Mouse (Mus musculus): ENCODE results near the gene Sirt3. TPM values are rescaled to one million over a fixed set of nuclear protein-coding genes. Genes with fewer than 3 reads are reported as not detected.

Gene Sirt3
- polyA plus RNA-seq, 1 experiment, result 27.6 TPM

DNA sequence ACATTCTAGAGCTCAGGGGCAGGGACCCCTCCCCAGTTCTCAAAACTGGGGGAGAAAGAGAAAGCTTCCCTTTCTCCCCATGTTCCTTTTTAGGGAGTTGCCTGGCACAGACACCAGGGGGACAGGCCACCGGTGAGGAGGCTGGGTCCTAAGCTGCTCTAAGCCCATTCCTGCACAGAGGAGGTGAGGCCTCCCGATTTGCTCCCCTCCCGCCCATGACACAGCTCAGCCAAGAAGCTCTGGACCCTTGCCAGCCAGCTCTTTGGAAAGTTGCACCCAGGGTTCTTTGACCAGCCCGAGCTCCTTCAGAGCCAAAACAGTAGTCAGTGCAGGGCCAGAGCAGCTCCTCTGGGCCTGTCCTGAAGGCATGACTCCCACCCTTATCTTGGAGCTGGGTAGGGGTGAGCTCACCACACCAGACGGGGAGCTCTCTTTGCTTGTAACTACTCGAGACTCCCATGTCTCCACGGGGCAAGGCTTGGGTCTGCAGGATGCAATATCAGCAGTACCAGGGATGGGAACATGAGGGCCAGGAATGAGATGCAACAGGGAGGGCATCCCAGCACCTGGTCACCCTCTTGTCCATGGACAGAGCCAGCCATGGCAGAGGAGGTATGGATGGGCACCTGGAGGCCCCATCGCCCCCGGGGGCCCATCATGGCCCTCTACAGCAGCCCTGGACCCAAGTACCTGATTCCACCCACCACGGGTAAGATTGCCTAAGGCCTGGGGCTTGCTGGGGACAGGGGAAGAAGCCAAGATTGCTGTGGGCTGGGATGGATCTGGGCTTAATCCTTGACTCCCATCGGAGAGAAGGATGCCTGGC, 34.1 kb downstream of the Sirt3 start, which contains the start of gene Odf3:
Gene Odf3, plus strand, starts transcription at position 51 of the 826 bp plus-strand sequence.
- DNase-seq, result no peak
- H3K27me3 ChIP-seq (ENCODE audit: control insufficient read depth, insufficient read depth, low read length), result no peaks in the 10 kb centered on the region
- TF ChIP-seq CTCF (IDR thresholded peaks at IDR 0.05; ENCODE audit: borderline replicate concordance, control insufficient read depth, extremely low read depth, insufficient read depth, low read length, poor library complexity), result no peak
- no peak for TF ChIP-seq POLR2A (IDR thresholded peaks at IDR 0.05; ENCODE audit: control insufficient read depth, extremely low read depth, insufficient read depth, low read length, poor library complexity)
- H3K4me1 ChIP-seq (replicated peaks; ENCODE audit: control insufficient read depth, insufficient read depth, low read length), result no peaks in the 10 kb centered on the region
- no peaks in the 10 kb centered on the region; the same call in 1 of the 2 replicates for H3K36me3 ChIP-seq (ENCODE audit: control insufficient read depth, insufficient read depth, low read length)
- WGBS, result 80% methylated on average over 11 of the region's 11 CpGs
- no peak within 1 kb of the TSS for H3K4me3 ChIP-seq (ENCODE audit: control insufficient read depth, insufficient read depth, low read length)
- no peak within 1 kb of the TSS for H3K27ac ChIP-seq (ENCODE audit: control insufficient read depth, insufficient read depth, low read length)

- H3K27ac ChIP-seq (ENCODE audit: control insufficient read depth, insufficient read depth, low read length), result no peak overlapping the region
- WGBS, result 92% methylated on average over 10 of the region's 10 CpGs
- TF ChIP-seq CTCF (IDR thresholded peaks at IDR 0.05; ENCODE audit: borderline replicate concordance, control insufficient read depth, extremely low read depth, insufficient read depth, low read length, poor library complexity), result no peak
- no peak for TF ChIP-seq POLR2A (IDR thresholded peaks at IDR 0.05; ENCODE audit: control insufficient read depth, extremely low read depth, insufficient read depth, low read length, poor library complexity)
- no peaks in the 10 kb centered on the region for H3K4me1 ChIP-seq (replicated peaks; ENCODE audit: control insufficient read depth, insufficient read depth, low read length)
- no peak overlapping the region for H3K4me3 ChIP-seq (ENCODE audit: control insufficient read depth, insufficient read depth, low read length)
- no peaks in the 10 kb centered on the region for H3K36me3 ChIP-seq (ENCODE audit: control insufficient read depth, insufficient read depth, low read length)
- no peaks in the 10 kb centered on the region for H3K27me3 ChIP-seq (ENCODE audit: control insufficient read depth, insufficient read depth, low read length)
- no peak for DNase-seq
These were observed 35.4 kb downstream of the Sirt3 start for GRCm38 (mm10) chr7:140846676-140847075.

GRCm38 (mm10) chr7:140845683-140846082, 36.4 kb downstream of the Sirt3 start:
- Histone ChIP-seq H3K27ac (ENCODE audit: control insufficient read depth, insufficient read depth, low read length) (no peak overlapping the region), H3K4me1 (replicated peaks; ENCODE audit: control insufficient read depth, insufficient read depth, low read length) (no peaks in the 10 kb centered on the region), H3K36me3 (ENCODE audit: control insufficient read depth, insufficient read depth, low read length) (no peaks in the 10 kb centered on the region), H3K4me3 (ENCODE audit: control insufficient read depth, insufficient read depth, low read length) (no peak overlapping the region), H3K27me3 (ENCODE audit: control insufficient read depth, insufficient read depth, low read length) (no peaks in the 10 kb centered on the region)
- TF ChIP-seq CTCF (IDR thresholded peaks at IDR 0.05; ENCODE audit: borderline replicate concordance, control insufficient read depth, extremely low read depth, insufficient read depth, low read length, poor library complexity), result no peak
- TF ChIP-seq POLR2A (IDR thresholded peaks at IDR 0.05; ENCODE audit: control insufficient read depth, extremely low read depth, insufficient read depth, low read length, poor library complexity), result no peak
- DNase-seq, result no peak
- WGBS, result 77% methylated on average over 4 of the region's 4 CpGs

DNA sequence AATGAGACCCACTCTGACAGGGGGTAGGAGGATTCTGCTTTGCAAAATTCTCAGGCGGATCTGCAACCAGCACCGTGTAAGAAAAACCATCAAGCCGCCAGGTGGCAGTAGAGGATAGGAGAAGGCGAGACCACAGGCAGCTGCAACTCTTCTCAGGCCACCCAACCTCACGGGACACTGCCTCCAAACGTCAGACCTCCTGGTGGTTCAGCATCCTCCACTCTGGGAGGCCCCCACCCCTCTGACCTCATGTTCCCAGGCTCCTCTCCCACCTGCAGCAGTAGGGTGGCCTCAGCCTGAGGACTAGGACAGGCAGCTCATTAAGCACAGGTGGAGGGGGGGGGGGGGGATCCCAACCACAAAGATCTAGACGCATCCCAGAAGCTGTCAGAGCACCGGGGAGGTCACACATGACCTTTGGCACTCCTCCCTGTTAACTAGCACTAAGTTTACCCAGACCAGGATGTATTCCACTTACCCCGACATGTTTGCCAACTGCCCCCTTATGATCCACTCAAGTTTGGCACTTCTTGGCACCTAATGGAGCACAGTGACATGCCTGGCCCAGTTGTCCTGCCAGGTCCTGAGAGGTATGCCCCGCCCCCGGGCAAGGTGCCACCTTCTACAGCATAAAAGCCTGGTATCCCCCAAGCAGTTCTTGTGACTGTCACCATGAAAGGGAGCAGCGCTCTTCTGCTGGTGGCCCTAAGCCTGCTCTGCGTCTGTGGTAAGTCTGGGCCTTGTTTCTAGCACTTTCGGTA, 37.0 kb downstream of the Sirt3 start, which contains the start of gene Scgb1c1:
Gene Scgb1c1, plus strand, starts transcription at position 643 of the 761 bp plus-strand sequence.
- Histone ChIP-seq H3K27me3 (ENCODE audit: control insufficient read depth, insufficient read depth, low read length) (no peaks in the 10 kb centered on the region), H3K4me3 (ENCODE audit: control insufficient read depth, insufficient read depth, low read length) (no peak within 1 kb of the TSS), H3K27ac (ENCODE audit: control insufficient read depth, insufficient read depth, low read length) (no peak within 1 kb of the TSS), H3K4me1 (replicated peaks; ENCODE audit: control insufficient read depth, insufficient read depth, low read length) (no peaks in the 10 kb centered on the region), H3K36me3 (ENCODE audit: control insufficient read depth, insufficient read depth, low read length) (no peaks in the 10 kb centered on the region)
- peak; percentile 90 for DNase-seq
- WGBS, result 33% methylated on average over 14 of the region's 14 CpGs
- TF ChIP-seq POLR2A (IDR thresholded peaks at IDR 0.05; ENCODE audit: control insufficient read depth, extremely low read depth, insufficient read depth, low read length, poor library complexity) (no peak), CTCF (IDR thresholded peaks at IDR 0.05; ENCODE audit: borderline replicate concordance, control insufficient read depth, extremely low read depth, insufficient read depth, low read length, poor library complexity) (peak; percentile 80; the same call in 1 of the 2 replicates)

- no peak for TF ChIP-seq POLR2A (IDR thresholded peaks at IDR 0.05; ENCODE audit: control insufficient read depth, extremely low read depth, insufficient read depth, low read length, poor library complexity)
- Histone ChIP-seq H3K27me3 (ENCODE audit: control insufficient read depth, insufficient read depth, low read length) (no peaks in the 10 kb centered on the region), H3K4me3 (ENCODE audit: control insufficient read depth, insufficient read depth, low read length) (no peak overlapping the region), H3K36me3 (ENCODE audit: control insufficient read depth, insufficient read depth, low read length) (no peaks in the 10 kb centered on the region), H3K27ac (ENCODE audit: control insufficient read depth, insufficient read depth, low read length) (no peak overlapping the region), H3K4me1 (replicated peaks; ENCODE audit: control insufficient read depth, insufficient read depth, low read length) (no peaks in the 10 kb centered on the region)
- no peak for DNase-seq
- 88% methylated on average over 7 of the region's 7 CpGs for WGBS
These were observed 38.3 kb downstream of the Sirt3 start for GRCm38 (mm10) chr7:140843806-140844205.
